Mouse (Mus musculus) thymus, postnatal 14 days (tissue): ENCODE measurements around the gene Iqcf6.
"Not testable (repeated sequence)": the region's sequence is repeated elsewhere in the genome, so short reads cannot be mapped to it uniquely, and the experiment has no call there.

Experiments used
- DNase-seq: peaks from one replicate; pipeline ENCODE4 v3.0.0; 2021

Iqcf6 gene

DNA sequence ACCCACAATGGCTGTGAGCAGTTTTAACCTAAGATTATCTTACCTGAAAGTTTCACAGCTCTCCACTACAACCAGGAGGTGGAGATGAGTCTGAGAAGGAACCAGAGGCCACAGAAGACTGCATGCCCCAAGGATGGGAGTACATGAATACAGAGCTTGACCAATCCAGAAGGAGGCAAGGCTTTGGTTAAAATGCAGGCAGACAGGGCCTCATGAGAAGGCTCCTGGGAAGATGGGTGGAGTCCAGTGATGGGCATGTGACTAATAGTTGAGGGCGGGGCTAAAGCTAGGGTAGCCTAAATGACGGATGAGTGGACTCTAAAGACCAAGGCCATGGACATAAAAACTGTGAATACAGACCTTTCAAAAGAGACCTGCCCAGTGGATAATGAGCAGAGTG is at the start of gene Iqcf6:
Iqcf6 (plus strand) TSS at position 301 of the 400 bp plus-strand sequence.
- no peak for DNase-seq

DNA sequence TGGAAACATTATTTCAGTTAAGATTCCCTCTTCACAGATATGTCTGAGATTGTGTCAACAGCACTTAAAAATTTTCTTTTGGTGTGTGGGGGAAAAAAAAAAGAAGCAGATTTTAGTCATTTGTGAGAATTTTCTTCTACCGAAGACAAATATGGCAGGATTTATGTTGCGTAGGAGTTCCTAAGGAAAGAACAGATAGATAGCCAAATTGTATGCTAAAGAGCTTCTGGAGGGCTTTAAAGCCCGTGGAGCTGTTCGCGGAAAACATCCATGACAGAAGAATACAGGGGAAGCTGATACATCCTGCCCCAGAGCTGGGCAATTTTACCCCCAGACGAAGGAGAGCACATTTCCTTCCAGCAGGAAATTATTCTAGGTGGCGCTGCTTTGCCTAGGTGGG is 46.4 kb upstream of the Iqcf6 start:
- DNase-seq = no peak

DNA sequence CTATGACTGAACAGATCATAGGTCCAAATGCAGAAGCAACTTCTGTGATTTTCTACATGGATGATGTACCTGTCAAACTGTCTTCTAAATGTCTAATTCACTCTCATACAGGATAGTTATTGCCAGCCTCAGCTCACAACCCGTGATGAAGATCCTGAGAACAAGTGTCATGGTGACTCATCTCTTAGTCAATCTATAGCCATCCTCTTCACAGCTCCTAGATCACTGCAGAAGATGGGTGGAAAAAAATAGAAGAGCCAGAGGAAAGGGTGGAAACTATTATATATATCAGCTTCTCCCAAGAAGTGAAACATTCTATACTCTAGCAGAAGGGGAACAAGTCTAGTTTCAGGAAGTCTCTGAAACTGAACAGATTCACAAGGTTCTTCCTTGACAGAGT is 43.8 kb upstream of the Iqcf6 start:
- no peak for DNase-seq

DNA sequence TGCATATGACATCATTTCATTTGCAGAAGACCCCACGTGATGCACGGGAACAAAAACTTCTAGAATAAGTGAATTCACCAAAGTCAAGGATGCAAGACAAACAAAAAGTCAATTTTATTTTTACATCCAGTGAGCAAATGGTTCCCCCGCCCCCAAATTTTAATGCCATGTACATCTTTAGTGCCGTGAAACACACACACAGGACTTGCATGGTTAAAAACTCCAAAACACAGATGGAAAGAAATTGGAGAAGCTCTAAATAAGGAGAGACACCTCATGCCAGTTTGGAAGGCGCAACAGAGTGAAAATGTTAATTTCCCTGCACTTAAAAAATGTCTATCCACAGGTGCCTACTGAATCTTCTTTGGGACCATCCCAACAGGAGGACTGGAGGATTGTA is 34.2 kb upstream of the Iqcf6 start:
- no peak for DNase-seq

DNA sequence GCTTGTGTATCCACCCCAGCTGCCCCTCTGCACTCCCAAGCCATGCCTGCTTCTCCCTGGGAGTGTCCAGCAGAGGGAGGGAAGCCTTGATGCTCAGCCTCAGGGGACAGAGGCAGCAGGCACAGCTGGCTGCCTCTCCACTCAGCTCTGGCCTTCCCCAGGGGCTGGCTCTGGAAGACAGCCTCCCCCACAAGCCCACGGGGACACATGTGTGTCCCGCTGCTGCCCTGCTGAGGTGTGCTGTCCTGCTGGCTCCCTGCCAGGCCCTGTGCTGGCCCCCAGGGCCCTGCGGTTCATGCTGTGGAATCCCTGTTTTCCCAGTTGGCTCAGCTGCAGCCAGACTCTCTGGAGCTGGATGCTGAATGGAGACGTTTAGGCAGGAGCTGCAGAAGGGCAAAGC is 31.0 kb upstream of the Iqcf6 start:
- DNase-seq = not testable (repeated sequence)

DNA sequence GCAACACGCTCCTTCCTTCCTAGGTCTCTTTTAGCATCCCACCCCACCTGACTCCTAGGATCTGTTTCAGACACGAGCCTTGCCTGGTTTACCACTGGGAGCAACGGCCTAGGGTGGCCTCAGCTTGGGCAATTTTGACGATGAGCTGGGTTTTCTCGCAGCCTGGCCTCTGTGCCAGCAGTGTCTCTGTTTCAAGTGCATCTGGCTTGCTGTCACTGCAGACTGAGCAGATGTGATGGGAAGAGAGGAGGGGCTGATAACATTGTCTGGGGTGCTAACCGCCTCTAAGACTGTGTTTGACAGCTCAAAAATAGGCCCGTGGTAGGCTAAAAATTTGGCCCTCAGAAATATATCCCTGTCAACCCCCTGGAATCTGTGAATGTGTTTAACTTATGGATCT is 30.5 kb upstream of the Iqcf6 start:
- no peak for DNase-seq

DNA sequence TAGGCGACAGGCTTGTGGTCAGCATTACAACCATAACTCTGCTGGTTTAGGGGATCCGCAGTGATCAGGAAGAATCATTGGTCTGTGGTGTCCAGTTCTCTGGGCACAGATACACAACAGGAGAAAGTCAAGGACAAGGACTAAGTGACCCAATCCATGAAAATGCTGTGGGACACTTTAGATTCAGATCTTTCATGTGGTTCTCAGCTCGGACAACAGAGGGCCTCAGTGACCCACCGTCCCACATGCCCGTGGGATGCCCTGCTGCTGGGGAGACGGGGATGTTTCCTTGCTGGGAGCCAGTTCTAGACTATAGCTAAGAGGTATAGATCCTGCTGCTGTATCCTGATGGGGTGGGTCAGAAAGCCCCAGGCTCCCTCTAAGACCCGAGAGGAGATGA is 27.9 kb upstream of the Iqcf6 start:
- DNase-seq = no peak

DNA sequence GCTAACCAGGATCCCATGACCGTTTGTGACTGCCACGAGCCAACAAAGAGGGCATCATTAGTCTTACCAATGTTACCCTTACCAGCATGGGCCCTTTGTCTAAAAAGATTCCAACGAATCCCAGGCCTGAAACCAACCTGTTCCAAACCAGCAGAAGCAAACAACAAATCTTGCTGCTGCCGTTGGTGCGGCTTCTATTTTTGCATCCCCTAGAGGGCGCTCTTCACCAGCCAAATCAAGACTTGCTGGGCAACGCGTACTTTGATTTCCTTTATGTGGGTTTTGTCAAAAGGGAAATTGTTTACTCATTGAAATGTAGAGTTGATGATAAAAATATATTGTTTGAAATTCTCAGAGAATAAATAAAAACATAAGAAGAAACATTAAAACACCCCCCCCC is 25.8 kb upstream of the Iqcf6 start:
- DNase-seq = peak; percentile 35

DNA sequence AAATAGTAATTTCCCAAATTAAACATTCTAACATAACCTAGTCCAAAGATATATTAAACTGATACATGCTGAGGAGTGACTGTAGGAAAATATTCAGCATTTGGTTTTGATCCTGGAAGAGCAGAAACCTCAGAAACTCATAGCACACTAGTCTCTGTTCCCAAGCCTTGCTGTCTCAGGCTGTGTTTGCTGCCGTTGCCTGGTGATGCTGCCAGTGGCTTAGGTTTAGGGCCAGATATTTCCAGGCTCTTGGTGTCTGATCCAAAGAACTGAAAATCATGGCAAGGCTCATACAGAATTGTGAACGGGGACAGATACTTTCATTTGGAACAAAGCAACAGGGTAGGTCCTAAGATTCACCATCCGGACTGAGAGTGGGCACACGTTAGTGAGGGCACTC is 15.7 kb upstream of the Iqcf6 start:
- DNase-seq = no peak

DNA sequence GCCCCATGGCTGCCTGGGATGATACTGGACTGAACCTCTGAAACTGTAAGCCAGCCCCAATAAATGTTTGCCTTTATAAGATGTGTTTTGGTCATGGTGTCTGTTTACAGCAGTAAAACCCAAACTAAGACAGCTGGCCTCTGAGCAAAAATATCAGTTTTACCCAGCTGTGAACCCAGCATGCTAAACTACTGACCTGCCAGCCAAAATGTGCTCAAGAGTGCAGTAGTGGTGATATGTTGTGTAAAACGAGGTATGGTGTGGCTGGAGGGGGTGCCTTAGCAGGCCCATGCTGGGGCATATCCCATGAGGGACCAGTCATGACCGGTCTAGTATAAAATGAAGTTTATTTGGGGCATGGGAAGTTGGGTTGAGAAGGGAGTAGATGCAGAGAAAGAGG is 12.4 kb upstream of the Iqcf6 start:
- no peak for DNase-seq

DNA sequence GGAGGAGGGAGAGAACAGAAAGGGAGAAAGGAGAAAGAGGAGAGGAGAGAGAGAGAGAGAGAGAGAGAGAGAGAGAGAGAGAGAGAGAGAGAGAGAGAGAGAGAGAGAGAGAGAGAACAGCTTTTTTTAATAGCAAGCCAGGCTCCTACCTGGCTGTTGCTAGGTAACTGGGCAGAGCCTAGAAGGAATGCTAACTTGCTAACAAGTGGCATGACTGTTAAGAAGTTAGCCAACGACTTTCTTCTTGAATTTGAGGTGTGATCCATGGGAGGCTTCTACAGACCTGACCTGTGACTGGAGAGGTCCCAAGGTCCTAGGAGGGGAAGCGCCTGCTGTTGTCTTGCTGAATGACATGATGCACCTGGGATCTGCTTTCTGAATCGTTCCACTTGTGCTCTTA is 11.8 kb upstream of the Iqcf6 start:
- no peak for DNase-seq

DNA sequence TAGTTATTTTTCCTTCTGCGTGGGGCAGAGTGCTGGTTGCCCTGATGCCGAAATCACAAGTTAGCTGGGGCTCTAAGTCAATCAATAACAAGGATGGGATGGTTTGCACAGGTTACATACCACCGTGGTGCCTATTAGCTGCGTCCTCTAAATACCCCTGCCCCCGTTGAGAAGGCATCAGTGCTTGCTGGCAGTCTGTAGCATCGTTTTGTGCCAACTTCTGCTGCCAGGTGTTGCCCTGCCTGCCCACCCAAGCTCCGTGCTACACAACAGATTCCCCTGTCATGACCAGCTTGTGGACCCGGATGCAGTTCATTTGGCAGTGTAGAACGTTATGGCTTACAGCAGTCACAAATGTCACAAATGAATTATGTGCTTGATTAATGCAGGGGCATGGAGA is 10.1 kb upstream of the Iqcf6 start:
- no peak for DNase-seq

DNA sequence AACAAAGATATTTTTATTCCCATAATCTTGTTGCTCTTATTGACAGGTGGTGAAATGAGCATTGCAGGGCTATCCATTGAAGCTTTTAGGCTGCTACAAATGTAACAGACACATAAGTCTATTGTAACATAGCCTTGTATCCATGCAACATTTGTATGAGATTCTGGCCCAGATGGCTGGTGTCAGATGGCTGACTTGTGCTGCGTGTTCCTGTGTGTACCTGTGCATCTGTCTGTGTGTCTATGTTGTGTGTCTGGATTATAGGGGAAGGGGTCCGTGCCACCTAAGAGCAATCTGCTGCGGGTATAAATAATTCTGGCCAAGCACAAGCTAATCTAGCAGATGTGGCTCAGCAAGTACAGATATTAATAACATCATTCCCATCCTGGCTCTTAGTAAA is 8.9 kb upstream of the Iqcf6 start:
- DNase-seq = no peak

DNA sequence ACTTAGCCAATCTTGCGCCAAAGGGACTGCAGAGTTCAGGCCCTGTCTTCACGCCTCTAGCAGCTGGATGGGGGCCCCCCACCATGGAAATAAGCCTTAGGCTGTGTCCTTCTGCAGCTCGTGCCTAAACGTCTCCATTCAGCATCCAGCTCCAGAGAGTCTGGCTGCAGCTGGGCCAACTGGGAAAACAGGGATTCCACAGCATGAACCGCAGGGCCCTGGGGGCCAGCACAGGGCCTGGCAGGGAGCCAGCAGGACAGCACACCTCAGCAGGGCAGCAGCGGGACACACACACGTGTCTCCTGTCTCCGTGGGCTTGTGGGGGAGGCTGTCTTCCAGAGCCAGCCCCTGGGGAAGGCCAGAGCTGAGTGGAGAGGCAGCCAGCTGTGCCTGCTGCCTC is 1.4 kb downstream of the Iqcf6 start:
- DNase-seq = not testable (repeated sequence)

DNA sequence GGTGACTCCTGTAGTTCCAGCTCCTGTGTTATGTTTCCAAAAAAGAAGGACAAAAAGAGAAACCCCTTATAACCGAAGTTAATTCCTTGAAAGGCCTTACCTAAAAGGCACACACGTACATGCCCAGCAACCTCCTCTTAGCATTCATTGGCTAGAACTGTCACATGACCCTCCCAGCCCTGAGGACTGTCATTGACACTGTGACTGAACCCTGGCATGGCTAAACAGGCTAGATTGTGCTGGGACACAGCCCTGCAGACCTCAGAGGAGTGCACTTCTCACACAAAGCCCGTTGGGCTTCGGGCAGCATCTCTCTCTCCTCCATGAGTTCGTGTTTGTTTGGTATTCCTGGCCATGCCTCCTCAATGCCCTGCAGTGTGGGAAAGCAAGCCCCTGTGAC is 5.8 kb downstream of the Iqcf6 start:
- no peak for DNase-seq

DNA sequence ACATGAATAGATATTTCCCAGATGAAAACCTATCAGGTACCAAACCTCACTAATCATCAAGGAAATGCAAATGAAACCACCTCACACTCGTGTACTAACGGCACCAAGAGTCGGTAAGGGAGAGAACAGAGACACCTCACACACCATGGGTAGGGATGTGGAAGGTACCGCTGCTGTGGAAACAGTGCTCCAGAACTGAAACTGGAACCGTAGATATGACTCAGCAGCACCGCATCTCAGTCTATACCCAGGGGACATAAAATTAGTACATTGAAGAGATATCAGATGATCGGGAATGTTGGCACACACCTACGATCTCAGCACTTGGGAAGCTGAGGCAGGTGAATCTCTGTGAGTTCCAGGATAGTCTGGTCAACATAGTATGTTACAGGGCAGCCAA is 11.8 kb downstream of the Iqcf6 start:
- DNase-seq = no peak

DNA sequence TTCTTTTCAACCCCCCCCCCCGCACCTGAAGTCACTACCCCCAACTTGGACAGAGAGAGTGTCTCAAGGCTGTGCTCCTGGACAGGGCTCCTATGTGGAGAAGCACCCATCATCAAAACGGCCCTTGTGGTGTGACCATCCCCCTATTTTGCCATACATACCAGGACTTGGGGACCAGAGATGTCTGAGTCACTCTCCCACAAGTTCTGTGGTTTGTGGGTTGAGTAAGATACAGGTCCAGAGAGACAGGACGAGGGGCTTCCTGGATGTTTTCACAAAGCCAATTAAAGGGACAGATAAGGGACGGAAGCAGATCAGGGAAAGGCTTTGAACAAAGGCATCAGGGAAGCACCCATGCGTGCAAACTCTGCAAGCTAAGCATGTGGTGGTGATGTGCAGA is 15.0 kb downstream of the Iqcf6 start:
- DNase-seq = no peak

DNA sequence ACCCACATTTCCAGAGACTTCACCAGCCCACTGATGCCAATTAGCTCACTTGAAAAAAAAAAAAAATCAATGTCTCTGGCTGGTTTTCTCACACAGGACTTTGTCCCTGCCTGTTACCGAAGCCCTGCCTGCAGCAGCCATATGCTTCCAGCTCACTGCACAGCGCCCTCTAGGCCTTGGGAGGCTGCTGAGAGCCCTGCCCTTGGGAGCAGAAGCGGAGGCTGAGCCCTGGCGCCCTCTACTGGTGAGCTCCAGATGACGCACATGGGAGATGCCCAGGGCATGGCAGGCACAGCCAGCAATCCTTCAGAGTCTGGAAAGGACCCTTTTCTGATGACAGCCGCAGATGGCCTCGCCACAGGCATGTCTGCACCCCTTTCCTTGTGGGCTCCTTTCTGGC is 16.7 kb downstream of the Iqcf6 start:
- DNase-seq = peak; percentile 83

DNA sequence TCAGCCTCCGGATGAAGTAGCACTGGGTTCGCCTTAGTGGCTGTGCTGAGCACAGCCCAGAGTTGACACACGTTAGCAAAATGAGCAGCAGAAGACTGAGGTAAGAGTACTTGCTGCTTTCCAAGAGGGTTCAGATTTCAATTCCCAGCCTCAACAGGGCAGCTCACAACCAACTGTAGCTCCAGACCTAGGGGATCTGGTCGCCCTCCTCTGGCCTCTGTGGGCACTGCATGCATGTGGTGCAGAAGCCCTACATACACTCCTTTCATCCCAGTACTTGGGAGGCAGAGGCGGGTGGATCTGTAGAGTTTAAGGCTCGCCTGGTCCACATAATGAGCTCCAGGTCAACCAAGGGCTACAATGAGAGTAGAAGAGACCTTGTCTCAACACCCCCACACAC is 17.4 kb downstream of the Iqcf6 start:
- DNase-seq = peak; percentile 16

DNA sequence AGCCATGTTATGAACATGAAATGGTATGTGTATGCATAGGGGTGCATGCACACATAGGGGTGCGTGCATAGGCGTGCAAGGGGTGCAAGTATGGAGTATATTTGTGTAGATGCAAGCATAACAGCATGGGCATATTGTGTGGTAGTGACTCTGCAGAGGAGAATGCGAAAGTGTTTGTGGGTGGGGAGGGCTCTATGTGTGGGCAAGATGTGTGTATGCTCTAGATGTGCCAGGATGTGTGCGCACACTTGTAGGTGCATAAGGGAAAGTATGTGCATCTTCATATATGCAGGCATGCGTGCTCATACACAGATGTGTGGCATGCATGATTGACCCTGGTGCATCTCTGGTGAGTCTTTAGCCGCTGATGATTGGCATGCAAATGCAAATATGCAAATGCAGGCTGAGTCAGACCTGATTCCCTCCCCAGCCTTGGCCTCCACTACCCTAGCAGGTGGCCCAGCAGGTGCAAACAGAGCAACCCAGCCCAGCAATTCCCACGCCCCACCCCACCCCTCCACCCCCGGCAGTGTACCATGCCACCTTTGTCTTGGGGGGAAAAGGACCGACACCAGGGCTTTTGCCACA is 19.4 kb downstream of the Iqcf6 start:
- no peak for DNase-seq

DNA sequence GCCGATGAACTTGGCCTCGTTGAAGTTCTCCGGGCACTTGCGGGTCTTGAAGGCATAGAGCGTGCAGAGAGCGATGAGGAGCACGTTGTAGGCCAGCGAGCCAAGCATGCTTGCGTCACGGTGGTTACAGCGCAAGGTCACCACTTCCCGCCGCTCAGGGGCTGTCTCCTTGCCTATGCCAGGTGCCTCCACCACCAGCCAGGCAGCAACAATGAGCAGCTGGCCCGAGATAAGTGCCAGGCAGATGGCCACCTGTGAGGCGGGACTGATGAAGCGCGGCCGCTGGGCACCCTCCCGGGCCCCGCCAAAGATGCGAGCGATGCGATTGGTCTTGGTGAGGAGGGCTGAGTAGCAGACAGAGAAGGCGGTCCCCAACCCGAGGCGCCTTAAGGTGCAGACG is 20.8 kb downstream of the Iqcf6 start:
- DNase-seq = no peak

DNA sequence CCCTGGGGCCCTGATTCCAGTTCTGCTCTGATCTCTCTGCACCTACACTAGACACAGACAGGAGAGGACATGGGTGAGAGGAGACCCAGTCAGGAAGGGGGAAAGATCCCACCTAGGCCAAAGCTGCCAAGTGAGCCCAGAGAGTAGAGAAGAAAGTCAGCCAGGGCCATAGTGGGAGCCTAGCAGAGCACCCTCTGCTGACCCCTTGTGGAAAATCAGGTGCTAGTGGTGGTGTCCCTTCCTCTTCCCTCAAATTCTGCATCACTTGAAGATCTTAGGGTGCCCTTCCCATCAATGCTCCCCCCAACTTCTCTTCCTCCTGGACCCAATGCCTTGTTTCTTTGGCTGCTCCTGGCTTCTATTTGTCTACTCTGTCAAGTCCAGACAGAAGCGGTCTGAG is 26.3 kb downstream of the Iqcf6 start:
- DNase-seq = no peak

DNA sequence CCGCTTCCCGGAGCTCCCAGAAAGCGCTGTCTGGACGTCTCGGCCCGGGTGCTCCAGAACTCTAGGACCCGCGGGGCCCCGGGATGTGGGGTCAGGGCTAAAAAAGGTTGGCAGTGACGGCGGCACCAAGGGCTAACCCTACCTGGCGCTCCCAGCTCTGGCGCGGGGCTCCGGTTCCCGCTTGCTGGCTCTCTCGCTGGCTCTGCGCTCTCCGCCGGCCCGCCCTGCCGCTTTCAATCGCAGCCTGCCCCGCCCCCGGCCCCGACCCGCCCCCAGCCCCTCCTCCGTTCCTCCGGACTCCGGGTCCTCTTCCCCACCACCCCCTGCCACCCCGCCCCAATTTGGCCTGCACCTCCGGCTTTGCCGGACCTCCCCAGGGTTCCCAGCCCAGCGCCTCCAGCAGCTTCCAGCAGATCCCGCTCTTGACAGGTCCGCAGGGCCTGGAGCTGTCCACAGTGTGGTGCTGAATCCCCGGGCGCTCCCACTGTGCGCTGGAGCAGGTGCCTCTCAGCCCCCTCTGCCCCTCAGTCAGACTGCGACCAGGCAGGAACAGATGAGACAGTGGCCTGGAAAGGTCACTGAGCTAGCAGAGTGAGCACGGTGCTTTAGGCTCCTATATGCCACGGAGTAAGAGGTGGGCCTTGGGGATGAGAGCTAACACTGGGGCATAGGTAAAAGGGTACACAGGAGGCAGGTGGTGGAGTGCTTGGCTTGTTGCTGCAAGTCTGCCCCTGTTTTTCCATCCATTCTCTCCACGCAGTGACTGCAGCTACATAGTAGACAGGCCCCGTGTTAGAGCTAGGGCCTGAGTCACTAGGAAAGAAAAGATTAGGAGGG is 29.7 kb downstream of the Iqcf6 start, which contains the start of gene Grm2:
Grm2 (minus strand) TSS at position 199 of the 837 bp plus-strand sequence.
- DNase-seq = peak; percentile 58

DNA sequence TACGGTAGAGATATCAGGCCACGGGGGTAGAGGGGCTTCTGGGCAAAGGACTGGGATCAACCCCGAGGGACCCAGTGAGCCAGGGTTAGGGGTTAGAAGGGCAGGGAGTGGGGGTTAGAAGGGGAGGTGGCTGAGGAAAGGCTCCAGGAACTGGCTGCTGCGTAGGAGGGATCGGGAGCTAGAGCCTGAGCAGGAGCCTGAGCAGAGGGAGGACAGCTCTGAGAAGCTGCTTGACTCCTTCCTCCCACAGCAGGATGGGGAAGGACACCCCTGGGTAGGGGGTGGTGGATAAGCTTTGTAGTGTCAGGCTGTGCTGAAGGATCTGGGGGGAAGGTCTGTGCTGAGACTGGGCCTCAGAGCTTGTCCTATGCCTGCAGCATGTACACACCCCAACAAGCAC is 30.4 kb downstream of the Iqcf6 start:
- no peak for DNase-seq

DNA sequence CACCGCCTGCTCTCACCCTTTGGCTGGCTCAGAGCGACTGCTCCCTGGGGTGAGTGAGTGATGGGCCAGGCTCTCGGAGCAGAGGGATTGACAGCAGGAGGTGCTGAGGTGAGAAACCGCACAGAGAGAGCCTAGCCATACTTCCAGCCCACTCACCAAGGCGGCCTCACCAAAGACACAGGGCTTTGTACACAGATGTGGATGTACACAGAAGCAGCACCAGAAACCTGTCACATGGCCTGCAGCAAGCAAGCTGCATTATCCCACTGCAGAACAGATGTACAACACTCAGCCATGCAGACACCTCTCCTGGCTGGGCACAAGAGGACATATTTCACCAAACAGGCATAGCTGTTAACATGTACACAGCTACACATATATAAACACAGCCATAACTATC is 31.2 kb downstream of the Iqcf6 start:
- DNase-seq = no peak
